Mouse (Mus musculus): ENCODE data around the gene Afg1l. TPM values are rescaled to one million over a fixed set of nuclear protein-coding genes. Genes with fewer than 3 reads are reported as not detected.
A peak's percentile ranks its signal among the peaks of the same experiment; 100 is the strongest.

Afg1l gene
- total RNA-seq (2022) = 10 to 100 TPM; 11.1 to 15.8 (median 13.9) TPM

GRCm38 (mm10) chr10:42478341-42478720, at the start of gene Afg1l:
Gene Afg1l (minus strand): TSS chr10:42478565.
- DNase-seq (ENCODE audit: low spot score in 2 of 2) = peak; percentile 93 to 94

- DNase-seq (ENCODE audit: low spot score in 2 of 2) = no peak
Observed at GRCm38 (mm10) chr10:42525682-42526081, 47.3 kb upstream of the Afg1l start.

- no peak for DNase-seq (ENCODE audit: low spot score in 2 of 2)
Observed at GRCm38 (mm10) chr10:42523556-42524162, 45.3 kb upstream of the Afg1l start.

- DNase-seq (ENCODE audit: low spot score in 2 of 2) = no peak
Observed at GRCm38 (mm10) chr10:42522912-42523311, 44.5 kb upstream of the Afg1l start.

GRCm38 (mm10) chr10:42521315-42521981, 43.1 kb upstream of the Afg1l start:
- DNase-seq (ENCODE audit: low spot score in 2 of 2) = no peak

- DNase-seq (ENCODE audit: low spot score in 2 of 2) = no peak
Observed at GRCm38 (mm10) chr10:42518363-42518762, 40.0 kb upstream of the Afg1l start.

GRCm38 (mm10) chr10:42514125-42514524, 35.8 kb upstream of the Afg1l start:
- no peak for DNase-seq (ENCODE audit: low spot score in 2 of 2)

- DNase-seq (ENCODE audit: low spot score in 2 of 2) = no peak
Observed at GRCm38 (mm10) chr10:42511184-42512135, 33.1 kb upstream of the Afg1l start.

GRCm38 (mm10) chr10:42510141-42510540, 31.8 kb upstream of the Afg1l start:
- no peak for DNase-seq (ENCODE audit: low spot score in 2 of 2)

GRCm38 (mm10) chr10:42504096-42504710, 25.8 kb upstream of the Afg1l start:
- no peak for DNase-seq (ENCODE audit: low spot score in 2 of 2)

- DNase-seq (ENCODE audit: low spot score in 2 of 2) = peak; percentile 16 to 49
Observed at GRCm38 (mm10) chr10:42502349-42503111, 24.2 kb upstream of the Afg1l start.

- DNase-seq (ENCODE audit: low spot score in 2 of 2) = peak; percentile 96 to 97
Observed at GRCm38 (mm10) chr10:42501775-42502348, 23.5 kb upstream of the Afg1l start, which contains the start of gene Snx3. Gene Snx3 (plus strand): TSS chr10:42502030.

GRCm38 (mm10) chr10:42501161-42501560, 22.8 kb upstream of the Afg1l start:
- no peak for DNase-seq (ENCODE audit: low spot score in 2 of 2)

- no peak for DNase-seq (ENCODE audit: low spot score in 2 of 2)
Observed at GRCm38 (mm10) chr10:42500611-42501010, 22.2 kb upstream of the Afg1l start.

GRCm38 (mm10) chr10:42493000-42493399, 14.6 kb upstream of the Afg1l start:
- DNase-seq (ENCODE audit: low spot score in 2 of 2) = no peak

GRCm38 (mm10) chr10:42492027-42492771, 13.8 kb upstream of the Afg1l start:
- no peak for DNase-seq (ENCODE audit: low spot score in 2 of 2)

GRCm38 (mm10) chr10:42491158-42491557, 12.8 kb upstream of the Afg1l start:
- no peak for DNase-seq (ENCODE audit: low spot score in 2 of 2)

GRCm38 (mm10) chr10:42488606-42489296, 10.4 kb upstream of the Afg1l start:
- no peak for DNase-seq (ENCODE audit: low spot score in 2 of 2)

- no peak for DNase-seq (ENCODE audit: low spot score in 2 of 2)
Observed at GRCm38 (mm10) chr10:42480719-42481118, 2.4 kb upstream of the Afg1l start.
